Comparison of ENCODE assay signal across 24 mouse cellular contexts in the genomic region with DNA sequence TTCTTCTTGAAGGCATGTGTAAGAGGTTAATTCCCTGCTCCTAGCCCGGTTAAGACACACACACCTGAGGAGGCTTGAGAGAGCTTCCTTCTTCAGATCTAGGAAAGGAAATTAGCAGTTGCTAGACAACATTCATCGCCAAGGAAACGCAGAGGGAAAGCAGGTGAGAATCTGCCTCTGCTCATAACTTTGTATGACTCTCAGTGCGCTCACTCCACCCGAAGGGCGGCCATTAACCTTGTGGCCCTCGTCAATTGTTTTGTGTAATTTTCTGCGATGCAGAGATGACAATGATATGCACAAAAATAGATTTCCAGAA.
DNase-seq lines count a peak whose midpoint lies in the region; ATAC-seq and TF ChIP-seq lines count a peak whose summit lies in the region.
"Had no signal": no experiment of that assay in that cellular context is flagged by ENCODE, and none has a peak within 500 bp of the region (broad histone marks: within the 10 kb centered on the region; RNA-seq: fewer than 3 reads in every experiment).

No protein-coding gene starts in this region.

- H3K79me3 ChIP-seq in C2C12 (ENCODE audit: low read depth): no peaks in the 10 kb centered on the region

- no peaks in the 10 kb centered on the region for H3K79me2 ChIP-seq in C2C12 (ENCODE audit: control insufficient read depth, insufficient read depth)

- H3K27me3 ChIP-seq in C2C12 (ENCODE audit: control insufficient read depth, insufficient read depth, insufficient read length): no peaks in the 10 kb centered on the region
- no peaks in the 10 kb centered on the region for H3K27me3 ChIP-seq in ES-Bruce4 (ENCODE audit: control insufficient read depth, insufficient read depth, low read length, poor library complexity, severe bottlenecking)
- no peaks in the 10 kb centered on the region for H3K27me3 ChIP-seq in midbrain, embryonic 14.5 days (ENCODE audit: control insufficient read depth, insufficient read depth, low read length)
- H3K27me3 ChIP-seq: heart, embryonic 15.5 days; hindbrain, embryonic 15.5 days; intestine, embryonic 15.5 days; limb, embryonic 12.5 days; liver, embryonic 12.5 days had no signal

- H3K36me3 ChIP-seq in C2C12 (ENCODE audit: control insufficient read depth, insufficient read depth): no peaks in the 10 kb centered on the region
- H3K36me3 ChIP-seq in ES-Bruce4 (ENCODE audit: control insufficient read depth, insufficient read depth, low read length, poor library complexity, severe bottlenecking): no peaks in the 10 kb centered on the region
- H3K36me3 ChIP-seq in midbrain, embryonic 14.5 days (ENCODE audit: control insufficient read depth, insufficient read depth, low read length): no peaks in the 10 kb centered on the region
- H3K36me3 ChIP-seq: embryonic facial prominence, embryonic 10.5 days; forebrain, embryonic 10.5 days; heart, embryonic 15.5 days; hindbrain, embryonic 15.5 days; intestine, embryonic 15.5 days; limb, embryonic 12.5 days; liver, embryonic 12.5 days had no signal

- H3K4me2 ChIP-seq in midbrain, embryonic 14.5 days (ENCODE audit: low read length): no peak overlapping the region
- H3K4me2 ChIP-seq: heart, embryonic 15.5 days; hindbrain, embryonic 15.5 days; intestine, embryonic 15.5 days; limb, embryonic 12.5 days; liver, embryonic 12.5 days had no signal

- peak overlapping the region; percentile 56 for H3K27ac ChIP-seq in gastrocnemius, adult 2 months
- H3K27ac ChIP-seq in ES-Bruce4 (ENCODE audit: insufficient read depth, low read length): peak overlapping the region; percentile 48
- H3K27ac ChIP-seq in midbrain, embryonic 14.5 days (replicated peaks; ENCODE audit: low read depth, low read length): no peak overlapping the region
- H3K27ac ChIP-seq: embryonic facial prominence, embryonic 10.5 days; forebrain, embryonic 10.5 days; heart, embryonic 15.5 days; hindbrain, embryonic 15.5 days; intestine, embryonic 15.5 days; layer of hippocampus, adult 2 months; limb, embryonic 12.5 days; liver, embryonic 12.5 days had no signal

- intact Hi-C loops in gastrocnemius, adult 2 months (cut with DNase I): no loop called here

- TF ChIP-seq EP300 in ES-Bruce4 (IDR thresholded peaks at IDR 0.05; ENCODE audit: insufficient read depth, low read depth, low read length): no peak

- WGBS in midbrain, embryonic 14.5 days: 78% methylated on average over 8 of the region's 8 CpGs

- no peaks in the 10 kb centered on the region for H3K4me1 ChIP-seq in ES-Bruce4 (ENCODE audit: control insufficient read depth, insufficient read depth, low read length)
- H3K4me1 ChIP-seq in midbrain, embryonic 14.5 days (ENCODE audit: control insufficient read depth, insufficient read depth, low read length): peaks cover 5% of the 10 kb centered on the region; the same call in 1 of the 2 replicates
- H3K4me1 ChIP-seq: heart, embryonic 15.5 days; intestine, embryonic 15.5 days had no signal

- H3K4me3 ChIP-seq in gastrocnemius, adult 2 months: no peak overlapping the region
- H3K4me3 ChIP-seq in C2C12 (ENCODE audit: insufficient read depth, poor library complexity, severe bottlenecking) (no peak overlapping the region), ES-Bruce4 (ENCODE audit: low read depth, low read length) (no peak overlapping the region)
- H3K4me3 ChIP-seq in midbrain, embryonic 14.5 days (replicated peaks; ENCODE audit: low read depth, low read length): no peak overlapping the region
- H3K4me3 ChIP-seq: embryonic facial prominence, embryonic 10.5 days; forebrain, embryonic 10.5 days; heart, embryonic 15.5 days; hindbrain, embryonic 15.5 days; intestine, embryonic 15.5 days; layer of hippocampus, adult 2 months; limb, embryonic 12.5 days; liver, embryonic 12.5 days had no signal

- DNase-seq in gastrocnemius, adult 2 months: no peak
- no peak for DNase-seq in gastrocnemius, adult 18-20 months (ENCODE audit: low spot score)
- peak; percentile 29 for DNase-seq in midbrain, embryonic 14.5 days
- no peak for DNase-seq in layer of hippocampus, adult 8-10 months (ENCODE audit: low spot score in 2 of 2)
- DNase-seq: adrenal gland, postnatal 25 days; cerebellum, adult 11 months; cerebellum, adult 9-11 months; gastrocnemius, postnatal 25 days; heart, postnatal 36 days; kidney, adult 9 months; kidney, postnatal 25 days; layer of hippocampus, postnatal 36 days; lung, postnatal 10 days had no signal

- TF ChIP-seq POLR2A in ES-Bruce4 (IDR thresholded peaks at IDR 0.05; ENCODE audit: insufficient read depth, low read length): no peak

- H3K9me3 ChIP-seq in ES-Bruce4 (replicated peaks; ENCODE audit: control insufficient read depth, insufficient read depth, low read length, poor library complexity, severe bottlenecking): no peaks in the 10 kb centered on the region
- H3K9me3 ChIP-seq in midbrain, embryonic 14.5 days (ENCODE audit: control insufficient read depth, low read length): no peaks in the 10 kb centered on the region
- H3K9me3 ChIP-seq: embryonic facial prominence, embryonic 10.5 days; forebrain, embryonic 10.5 days; heart, embryonic 15.5 days; hindbrain, embryonic 15.5 days; intestine, embryonic 15.5 days; limb, embryonic 12.5 days; liver, embryonic 12.5 days had no signal

- H3ac ChIP-seq in C2C12 (ENCODE audit: control insufficient read depth, insufficient read length, low read depth): peak overlapping the region; percentile 7

- H3K9ac ChIP-seq in ES-Bruce4 (ENCODE audit: low read depth, poor library complexity, severe bottlenecking): peak overlapping the region; percentile 37
- no peak overlapping the region for H3K9ac ChIP-seq in midbrain, embryonic 14.5 days (replicated peaks; ENCODE audit: low read length)
- H3K9ac ChIP-seq: heart, embryonic 15.5 days; hindbrain, embryonic 15.5 days; intestine, embryonic 15.5 days; limb, embryonic 12.5 days; liver, embryonic 12.5 days had no signal

- no peak for ATAC-seq in midbrain, embryonic 14.5 days (ENCODE audit: low FRiP score, low TSS enrichment)
- ATAC-seq in cerebellum, adult (ENCODE audit: insufficient number of reproducible peaks, low FRiP score, low TSS enrichment): no peak
- ATAC-seq: intestine, embryonic 15.5 days had no signal

- no peak for TF ChIP-seq CTCF in gastrocnemius, adult 2 months (IDR thresholded peaks at IDR 0.05)
- TF ChIP-seq CTCF in C2C12 (IDR thresholded peaks at IDR 0.05; ENCODE audit: control insufficient read depth, insufficient read depth, insufficient read length) (no peak), ES-Bruce4 (IDR thresholded peaks at IDR 0.05; ENCODE audit: low read depth, low read length) (no peak)

TF ChIP-seq in C2C12, 6 proteins besides CTCF, POLR2A, EP300 and RAD21:
- TF ChIP-seq MYOD1 (IDR thresholded peaks at IDR 0.05; ENCODE audit: control insufficient read depth, insufficient read length, low read depth): no peak
- no peak for TF ChIP-seq MAX (IDR thresholded peaks at IDR 0.05)
- no peak for TF ChIP-seq CEBPB (IDR thresholded peaks at IDR 0.05; ENCODE audit: low read depth)
- TF ChIP-seq FOSL1 (IDR thresholded peaks at IDR 0.05; ENCODE audit: insufficient read depth, low read length, poor library complexity, severe bottlenecking): no peak
- no peak for TF ChIP-seq USF1 (IDR thresholded peaks at IDR 0.05; ENCODE audit: low read depth)
- TF ChIP-seq MYOG (IDR thresholded peaks at IDR 0.05; ENCODE audit: control insufficient read depth, extremely low read depth, insufficient read length): no peak
TF ChIP-seq in C2C12: peak in this region for 0.
